Mouse (Mus musculus): ENCODE results near the gene Hist3h2ba. TPM values are rescaled to one million over a fixed set of nuclear protein-coding genes. Genes with fewer than 3 reads are reported as not detected.

Hist3h2ba gene
- total RNA-seq, 2 experiments from 2014 or later: 1.1 to 1.2 TPM

DNA sequence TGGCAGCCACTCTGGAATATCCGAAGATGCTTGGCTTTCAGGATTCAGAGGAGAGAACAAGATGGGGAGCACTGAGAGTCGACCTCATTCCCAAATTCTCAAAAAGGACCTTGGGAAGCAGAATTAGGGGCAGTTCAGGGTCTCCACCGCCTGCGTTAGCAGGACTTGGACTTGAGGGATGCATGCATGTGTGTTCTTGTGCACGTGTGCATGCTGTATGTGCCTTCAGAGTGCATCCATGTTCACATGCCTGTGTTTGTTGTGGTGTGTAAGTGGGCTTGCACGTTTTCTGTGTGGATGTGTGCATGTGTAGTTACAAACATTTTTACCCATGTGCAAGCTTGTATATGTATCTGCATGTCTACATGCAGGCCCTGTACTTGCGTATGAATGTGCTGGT, 15.5 kb downstream of the Hist3h2ba start:
- no peak for DNase-seq

DNA sequence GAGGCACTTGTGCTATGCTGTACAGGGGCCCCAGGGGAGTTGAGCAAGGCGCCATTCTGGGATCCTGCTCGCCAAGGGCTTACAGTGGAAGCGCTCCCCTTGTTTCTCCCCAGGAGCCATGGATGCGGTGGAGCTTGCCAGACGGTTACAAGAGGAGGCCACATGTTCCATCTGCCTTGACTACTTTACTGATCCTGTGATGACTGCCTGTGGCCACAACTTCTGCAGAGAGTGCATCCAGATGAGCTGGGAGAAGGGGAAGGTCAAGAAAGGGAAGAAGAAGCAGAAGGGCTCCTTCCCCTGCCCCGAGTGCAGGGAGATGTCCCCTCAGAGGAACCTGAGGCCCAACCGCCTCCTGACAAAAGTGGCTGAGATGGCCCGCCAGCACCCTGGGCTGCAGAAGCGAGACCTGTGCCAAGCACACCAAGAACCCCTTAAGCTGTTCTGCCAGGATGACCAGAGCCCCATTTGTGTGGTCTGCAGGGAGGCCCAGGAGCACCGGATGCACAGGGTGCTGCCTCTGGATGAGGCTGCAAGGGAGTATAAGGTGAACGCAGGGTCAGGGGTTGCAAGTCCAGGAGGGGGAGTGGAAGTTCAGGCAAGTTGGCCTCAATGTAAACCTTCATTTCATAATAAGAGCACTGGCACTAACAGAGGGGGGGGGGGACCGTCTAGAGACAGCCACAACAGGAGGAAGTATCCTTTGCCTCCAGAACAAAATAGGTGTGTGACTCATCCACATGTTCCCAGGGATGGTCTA, 16.5 kb downstream of the Hist3h2ba start:
- DNase-seq: no peak

DNA sequence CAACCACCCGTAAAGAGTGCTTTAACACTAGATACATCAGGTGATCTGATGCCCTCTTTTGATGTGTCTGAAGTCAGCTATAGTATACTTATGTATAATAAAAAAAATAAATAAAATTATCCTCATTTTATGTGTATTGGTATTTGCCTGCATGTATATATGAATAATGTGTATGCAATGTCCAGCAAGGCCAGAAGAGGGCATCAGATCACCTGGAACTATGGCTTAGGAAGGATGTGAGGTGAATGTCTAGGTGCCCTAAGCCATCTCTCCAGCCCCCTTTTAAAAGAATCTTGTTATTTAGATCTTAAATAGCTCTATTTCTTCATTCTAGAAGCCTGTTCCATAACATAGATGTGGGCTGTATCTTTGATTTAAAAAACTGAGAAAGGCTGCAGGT, 18.6 kb downstream of the Hist3h2ba start:
- no peak for DNase-seq

DNA sequence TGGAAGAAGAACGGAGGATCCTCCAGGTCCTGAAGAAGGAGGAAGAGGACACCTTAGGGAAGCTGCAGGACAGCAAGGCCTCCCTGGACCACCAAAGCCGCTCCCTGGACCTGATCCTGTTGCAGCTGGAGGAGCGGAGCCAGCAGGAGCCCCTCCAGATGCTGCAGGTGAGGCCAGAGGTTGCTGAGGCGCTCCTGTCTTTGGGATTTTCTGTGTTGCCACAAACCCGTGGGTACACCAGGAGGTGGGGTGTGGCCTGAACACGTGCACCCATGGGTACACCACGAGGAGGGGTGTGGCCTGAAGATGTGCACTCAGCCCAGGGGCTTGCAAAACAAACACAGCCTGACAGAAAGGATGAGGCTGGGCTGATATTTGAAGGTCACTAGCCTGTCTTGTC, 19.8 kb downstream of the Hist3h2ba start:
- DNase-seq: no peak

DNA sequence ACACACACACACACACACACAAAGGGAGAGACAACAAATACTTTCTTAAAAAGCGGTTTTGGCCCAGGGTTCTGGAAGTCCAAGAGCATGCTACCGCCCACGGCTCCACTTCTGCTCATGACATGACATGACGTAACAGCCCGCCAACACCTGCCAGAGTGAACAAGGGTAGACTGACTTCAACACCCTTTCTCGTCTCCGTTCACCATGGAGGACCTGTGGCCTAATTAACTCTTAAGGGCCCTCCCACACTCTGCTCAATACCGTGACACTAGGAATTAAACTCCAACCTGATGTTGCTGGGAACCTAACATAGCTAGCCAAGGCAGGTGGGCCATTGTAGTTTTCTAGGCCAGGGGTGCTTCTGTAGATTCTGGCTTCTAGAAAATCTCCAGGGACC, 20.3 kb downstream of the Hist3h2ba start:
- no peak for DNase-seq

DNA sequence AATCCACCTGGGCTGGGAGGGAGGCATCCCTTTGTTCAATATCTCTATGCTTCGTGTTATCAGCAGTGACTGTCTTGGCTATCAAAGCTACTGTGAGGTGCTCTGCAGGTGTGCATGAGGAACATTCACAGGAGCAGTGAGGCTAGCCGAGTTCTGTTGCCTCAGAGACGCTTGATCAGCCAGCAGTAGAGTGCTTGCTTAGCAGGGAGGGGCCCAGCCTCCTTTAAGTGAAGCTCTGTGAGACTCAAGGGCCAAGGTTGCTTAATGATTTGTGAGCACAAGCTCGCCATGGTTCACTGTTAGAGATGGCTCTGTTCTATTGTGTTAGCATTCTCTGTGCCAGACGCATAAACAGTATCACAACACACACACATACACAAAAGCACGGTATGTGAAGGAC, 20.9 kb downstream of the Hist3h2ba start:
- no peak for DNase-seq

DNA sequence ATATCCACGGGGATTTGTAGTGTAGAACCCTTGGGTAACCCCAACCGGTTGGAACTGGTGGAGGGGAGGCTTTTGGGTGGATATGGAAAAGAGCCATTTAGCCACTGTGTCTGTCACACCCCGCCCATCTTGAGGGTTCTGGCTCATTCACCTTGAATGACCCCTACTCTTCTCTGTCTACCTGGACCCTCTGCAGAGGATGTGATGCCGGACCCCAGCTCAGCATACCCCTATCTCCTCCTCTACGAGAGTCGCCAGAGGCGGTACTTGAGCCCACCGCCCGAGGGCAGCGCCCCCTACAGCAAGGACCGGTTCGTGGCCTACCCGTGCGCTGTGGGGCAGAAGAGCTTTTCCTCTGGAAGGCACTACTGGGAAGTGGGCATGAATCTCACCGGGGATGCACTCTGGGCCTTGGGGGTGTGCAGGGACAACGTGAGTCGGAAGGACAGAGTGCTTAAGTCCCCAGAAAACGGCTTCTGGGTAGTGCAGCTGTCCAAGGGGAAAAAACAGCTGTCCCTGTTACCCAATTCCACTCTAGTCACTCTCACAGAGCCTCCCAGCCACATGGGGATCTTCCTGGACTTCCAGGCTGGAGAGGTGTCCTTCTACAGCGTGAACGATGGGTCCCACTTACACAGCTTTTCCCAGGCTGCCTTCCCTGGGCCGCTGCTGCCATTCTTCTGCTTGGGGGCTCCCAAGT, 22.3 kb downstream of the Hist3h2ba start:
- DNase-seq: no peak

DNA sequence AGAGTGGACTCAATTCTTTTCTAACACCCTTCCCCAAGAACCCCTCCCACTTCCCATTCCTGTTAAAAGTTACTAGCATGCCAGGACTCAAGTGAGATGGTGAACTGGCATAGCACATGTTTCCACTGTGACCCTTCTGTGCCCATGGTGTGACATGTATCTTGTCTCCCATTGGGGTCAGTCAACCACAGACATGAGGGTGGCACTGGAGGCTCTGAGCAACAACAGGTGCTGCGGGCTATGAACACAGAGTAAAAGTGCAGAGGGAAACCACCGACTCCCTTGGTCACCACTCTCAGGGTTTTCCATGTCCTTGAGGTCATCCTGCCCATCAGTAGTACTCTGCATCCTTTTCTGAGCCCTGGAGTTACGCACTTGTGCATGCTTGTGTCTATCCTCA, 23.1 kb downstream of the Hist3h2ba start:
- DNase-seq: no peak

DNA sequence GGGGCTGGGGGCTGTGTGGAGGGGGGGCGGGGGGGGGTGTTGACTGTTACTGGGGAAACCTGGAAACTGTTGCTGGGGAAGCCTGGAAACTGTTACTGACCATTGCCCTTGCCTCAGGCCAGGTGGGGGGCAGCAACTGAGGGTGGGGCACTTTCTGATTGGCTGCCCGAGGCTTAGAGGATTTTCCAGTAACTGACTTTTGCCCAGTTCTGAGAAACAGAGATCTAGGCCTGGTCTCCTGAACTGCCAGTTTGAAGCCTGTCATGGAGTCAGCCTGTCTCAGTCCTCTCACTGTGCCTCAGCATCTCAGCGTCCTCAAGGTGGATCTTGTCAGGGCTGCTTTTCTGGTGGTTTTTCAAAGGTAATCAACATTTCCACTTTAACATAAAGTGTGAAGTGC, 25.7 kb downstream of the Hist3h2ba start:
- no peak for DNase-seq

DNA sequence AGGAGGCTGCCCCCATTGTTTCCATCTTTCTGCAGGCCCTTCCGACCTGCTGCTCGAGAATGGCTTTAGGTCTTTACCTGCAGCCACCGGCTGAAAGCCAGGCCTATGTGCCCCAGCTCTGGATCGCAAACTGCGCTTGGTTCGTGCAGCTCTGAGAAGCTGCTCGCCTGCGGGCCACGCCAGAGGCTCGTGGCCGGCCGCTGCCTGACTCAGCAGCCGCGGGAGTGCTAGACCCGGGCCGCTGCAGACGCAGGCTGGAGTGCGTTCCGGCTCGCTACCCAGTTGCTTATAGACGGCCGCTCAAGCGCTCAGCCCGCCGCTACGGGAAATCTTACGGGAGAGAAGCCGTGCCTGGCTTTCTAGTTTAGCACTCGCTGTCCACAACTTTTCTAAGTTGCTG, 28.4 kb downstream of the Hist3h2ba start:
- DNase-seq: no peak

DNA sequence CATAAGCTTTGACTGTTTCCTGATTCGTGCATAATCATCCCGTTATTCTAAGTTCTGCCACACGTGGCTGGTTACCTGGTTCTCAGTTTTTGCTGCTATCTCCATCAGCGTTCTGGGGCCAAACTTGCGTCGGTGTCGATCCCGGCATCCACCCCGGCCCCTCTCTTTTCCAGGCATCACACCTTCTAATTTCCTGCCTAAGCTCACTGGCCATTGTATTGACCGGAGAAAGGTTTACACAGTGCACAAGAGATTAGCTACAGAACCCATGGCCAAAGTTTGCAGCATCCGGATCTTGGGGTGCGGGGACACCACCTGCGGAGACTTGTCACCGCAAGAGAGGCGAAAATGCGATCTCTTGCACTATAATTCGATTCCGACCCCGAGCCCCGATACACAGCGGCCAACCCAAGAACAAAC, 28.9 kb downstream of the Hist3h2ba start:
- DNase-seq: no peak

DNA sequence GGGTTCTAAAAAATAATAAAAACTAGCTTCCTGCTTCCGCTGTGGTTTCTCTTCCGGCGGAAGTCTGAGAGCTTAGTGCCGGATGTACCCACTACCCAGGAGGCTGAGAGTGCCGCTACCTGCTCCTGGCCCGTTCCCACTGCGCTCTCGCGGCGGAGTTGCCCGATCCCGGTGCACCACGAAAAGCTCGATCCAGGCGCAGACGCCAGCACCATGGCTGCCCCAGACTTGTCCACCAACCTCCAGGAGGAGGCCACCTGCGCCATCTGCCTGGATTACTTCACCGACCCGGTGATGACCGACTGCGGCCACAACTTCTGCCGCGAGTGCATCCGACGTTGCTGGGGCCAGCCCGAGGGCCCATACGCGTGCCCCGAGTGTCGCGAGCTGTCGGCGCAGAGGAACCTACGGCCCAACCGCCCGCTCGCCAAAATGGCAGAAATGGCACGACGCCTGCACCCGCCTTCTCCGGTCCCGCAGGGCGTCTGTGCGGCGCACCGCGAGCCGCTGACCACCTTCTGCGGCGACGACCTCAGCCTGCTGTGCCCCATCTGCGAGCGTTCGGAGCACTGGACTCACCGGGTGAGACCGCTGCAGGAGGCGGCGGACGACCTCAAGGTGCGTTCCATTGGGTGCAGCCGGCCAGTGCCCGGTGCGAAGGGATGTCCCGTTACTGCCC, 29.4 kb downstream of the Hist3h2ba start, which contains the start of gene Trim11:
TSS of gene Trim11 (plus strand) at position 67 of the 679 bp plus-strand sequence.
- peak; percentile 56 for DNase-seq

DNA sequence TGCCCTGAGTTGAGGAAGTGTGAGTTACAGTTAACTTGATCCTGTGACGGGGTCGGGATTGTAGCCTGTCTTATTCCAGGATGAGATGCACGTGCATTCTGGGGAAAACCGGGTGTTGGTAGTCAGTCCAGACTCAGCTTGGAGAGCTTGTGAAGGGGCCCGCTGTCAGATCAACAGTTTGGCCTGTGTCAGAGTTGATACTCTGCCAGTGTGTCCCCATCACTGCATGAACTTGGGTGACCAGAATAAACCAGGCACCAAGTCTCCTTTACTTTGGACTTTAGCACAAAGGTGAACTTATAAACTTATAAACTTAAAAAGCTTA, 29.9 kb downstream of the Hist3h2ba start:
- no peak for DNase-seq

DNA sequence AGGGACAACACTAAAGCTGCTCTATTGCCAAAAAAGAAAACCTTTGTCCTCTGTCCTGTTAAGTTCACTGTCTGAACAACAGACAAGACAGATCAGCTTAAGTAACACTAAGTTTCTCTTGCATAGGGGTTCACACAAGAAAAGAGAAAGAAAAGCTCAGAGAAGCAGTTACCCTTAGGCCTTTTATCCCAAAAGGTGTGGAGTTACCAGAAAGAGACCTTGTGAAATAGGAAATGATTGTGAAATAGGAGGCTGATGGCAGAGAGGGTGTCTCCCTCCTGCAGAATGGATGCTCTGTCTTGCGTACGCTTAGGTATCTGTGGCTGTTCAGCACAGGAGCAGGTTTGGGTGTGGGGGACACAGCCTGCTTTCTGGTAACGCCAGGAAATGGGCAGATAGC, 30.5 kb downstream of the Hist3h2ba start:
- DNase-seq: no peak

DNA sequence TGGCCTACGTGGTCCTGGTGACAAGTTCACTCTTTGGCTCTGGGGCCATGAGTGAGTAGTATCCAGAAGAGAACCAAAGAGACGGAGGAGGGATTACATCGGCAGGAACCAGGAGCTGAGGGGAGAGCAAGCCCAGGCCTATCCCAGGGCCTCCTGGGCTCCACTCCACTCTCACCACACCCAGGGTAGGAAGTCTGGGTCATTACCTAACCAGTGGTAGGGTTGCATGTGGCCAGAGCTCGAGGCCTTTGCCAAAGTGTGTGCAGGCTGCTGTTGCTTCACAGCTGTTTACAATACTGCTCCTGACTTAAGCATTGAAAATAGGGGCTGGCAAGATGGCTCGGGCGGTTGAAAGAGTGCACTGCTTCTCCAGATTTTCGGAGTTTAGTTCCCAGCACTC, 30.9 kb downstream of the Hist3h2ba start:
- DNase-seq: peak; percentile 58

DNA sequence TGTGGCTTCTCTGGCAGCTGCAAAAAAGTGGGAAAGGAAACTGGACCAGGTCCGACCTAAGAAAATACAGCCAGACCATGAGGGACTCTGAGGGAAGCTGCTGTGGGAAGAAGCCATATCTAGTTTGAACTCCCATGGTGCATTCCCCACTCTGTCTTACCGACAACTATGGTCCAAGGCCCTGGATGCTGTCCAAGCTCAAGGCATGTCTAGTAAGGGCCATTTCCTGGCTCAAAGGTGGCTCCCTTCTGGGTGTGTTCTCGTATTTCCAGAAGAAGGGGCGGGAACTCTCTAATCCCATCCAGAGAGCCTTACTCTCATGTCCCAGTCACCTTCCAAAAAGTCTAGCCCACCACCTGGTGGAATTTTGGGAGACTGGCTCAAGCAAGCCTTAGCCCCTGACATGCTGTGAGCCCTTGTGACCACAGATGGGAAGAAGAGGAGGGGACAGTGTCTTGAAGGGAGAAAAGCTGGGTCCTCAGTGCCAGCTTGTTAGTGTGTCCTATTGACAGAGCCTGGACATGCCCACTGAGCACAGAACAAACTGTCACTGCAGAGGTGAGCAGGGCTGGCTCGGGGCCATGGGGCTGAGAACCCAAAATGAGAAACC, 31.8 kb downstream of the Hist3h2ba start:
- DNase-seq: no peak

DNA sequence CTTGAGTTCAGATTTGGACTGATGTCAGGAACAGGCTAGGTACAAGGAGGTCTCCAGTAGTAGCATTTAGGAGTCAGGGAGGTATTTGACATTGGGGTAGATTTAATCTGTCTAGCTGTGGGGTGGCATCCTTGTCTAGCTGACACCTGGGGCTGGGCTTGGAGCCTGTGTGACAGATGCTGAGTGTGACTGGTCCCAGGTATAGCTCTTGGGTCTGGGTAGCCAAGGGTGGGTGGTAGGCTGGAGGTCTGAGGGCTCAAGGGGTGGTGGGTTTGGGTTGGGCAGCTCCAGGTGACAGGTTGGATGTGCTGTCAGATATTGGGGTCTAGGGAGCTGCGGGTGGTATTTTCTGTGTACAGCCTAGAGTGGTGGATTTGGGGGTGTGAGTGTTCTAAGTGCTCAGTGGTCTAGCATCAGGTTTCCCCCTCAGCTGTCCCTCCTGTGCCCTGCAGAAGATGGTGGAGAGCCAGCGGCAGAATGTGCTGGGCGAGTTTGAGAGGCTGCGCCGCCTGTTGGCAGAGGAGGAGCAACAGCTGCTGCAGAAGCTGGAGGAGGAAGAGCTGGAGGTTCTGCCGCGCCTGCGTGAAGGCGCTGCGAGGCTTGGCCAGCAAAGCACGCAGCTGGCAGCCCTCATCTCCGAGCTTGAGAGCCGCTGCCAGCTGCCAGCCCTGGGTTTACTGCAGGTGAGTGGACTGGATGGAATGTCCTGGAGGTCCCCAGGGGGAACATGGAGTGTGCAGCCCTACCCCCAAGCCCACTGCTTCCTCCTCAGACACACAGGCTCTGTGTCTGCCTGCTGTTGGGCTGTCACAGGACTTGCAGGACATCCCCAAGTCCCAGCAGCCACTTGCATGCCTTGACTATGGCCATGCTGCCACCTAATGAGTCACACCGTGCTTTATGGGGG, 33.1 kb downstream of the Hist3h2ba start:
- peak; percentile 87 for DNase-seq

DNA sequence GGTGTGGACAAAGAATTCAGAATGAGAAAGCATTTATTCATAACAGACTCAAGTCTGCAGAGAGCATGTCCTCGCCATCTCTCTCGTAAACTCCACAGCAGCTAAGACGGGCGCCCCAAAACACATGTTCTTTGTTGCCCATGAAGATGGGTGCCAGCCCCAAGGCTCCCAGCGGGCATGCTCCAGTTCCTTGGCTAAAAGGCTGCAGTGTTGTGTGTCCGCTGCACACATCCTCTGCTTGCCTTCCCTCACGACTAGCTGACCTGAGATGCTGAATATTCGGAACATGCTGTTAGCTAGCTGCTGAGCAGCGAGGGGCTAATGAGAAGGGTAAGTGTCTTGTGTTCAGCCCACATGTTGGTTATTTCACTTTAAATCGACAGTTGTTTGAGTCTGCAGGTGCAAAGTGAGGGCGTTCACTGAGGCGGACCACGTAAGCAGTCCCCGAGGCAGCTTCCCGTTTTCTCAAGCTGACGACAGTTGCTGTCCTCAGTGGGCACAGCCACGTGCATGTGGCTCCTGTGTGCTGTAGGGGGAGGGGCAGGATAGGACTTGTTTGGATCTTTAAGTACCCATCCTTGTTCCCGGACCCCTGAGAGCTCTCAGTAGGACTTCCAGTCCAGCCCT, 33.9 kb downstream of the Hist3h2ba start:
- no peak for DNase-seq

DNA sequence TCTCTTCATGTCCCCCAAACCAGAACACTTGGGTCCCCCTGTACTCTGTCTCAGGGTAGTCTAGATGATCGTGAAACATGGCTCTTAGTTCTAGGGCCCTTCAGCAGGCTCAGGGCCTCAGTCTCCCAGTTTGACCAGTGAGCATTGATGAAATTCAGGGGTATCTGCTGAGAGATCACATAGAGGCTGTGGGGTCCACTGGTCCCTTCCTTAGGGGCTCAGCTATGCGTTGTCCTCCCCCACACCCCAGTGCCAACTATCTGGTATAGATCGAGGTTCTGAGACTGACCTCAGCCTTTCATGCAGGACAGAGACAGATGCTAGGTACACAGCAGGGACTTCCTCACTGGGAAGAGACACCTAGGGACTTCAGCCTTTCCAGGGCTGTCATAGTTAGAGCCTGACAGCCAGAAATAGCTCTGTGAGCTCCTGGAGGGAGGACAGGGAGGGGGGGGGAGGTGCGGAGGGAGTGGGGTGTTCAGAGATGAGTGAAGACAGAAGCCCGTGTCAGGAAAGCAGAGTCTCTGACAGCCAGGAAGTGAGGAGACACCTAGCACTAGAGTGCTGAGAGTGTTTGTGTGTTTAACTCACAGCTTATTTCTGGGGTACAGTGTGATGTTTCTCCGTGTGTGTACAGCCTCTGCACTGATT, 35.1 kb downstream of the Hist3h2ba start:
- DNase-seq: no peak

DNA sequence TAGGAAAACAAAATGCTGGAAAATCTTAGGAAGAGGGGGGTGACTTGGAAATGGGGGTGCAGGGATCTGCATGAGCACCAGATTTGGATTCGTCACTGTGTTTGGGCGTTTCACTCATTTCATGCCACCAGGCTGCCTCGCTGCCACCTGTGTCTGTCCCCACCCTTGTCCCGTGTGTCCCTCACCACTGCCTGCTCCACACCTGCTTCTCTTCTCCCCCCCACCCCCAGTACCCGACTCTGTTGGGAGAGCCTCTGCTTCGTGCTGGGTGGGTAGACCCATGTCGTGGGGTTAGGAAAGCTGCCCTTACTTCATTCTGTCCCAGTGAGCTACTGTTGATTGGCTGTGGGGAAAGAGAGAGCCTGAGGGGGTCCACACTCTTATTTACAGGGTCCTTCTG, 35.9 kb downstream of the Hist3h2ba start:
- DNase-seq: no peak

All from gastrocnemius, postnatal 25 days (tissue).